Comparison of ENCODE assay signal across 18 mouse cellular contexts in genomic region chr11:107875861-107876494, GRCm38 (mm10). TPM values are rescaled to one million over a fixed set of nuclear protein-coding genes. Genes with fewer than 3 reads are reported as not detected.
A peak's percentile ranks its signal among the peaks of the same experiment; 100 is the strongest.
DNase-seq lines count a peak whose midpoint lies in the region; ATAC-seq and TF ChIP-seq lines count a peak whose summit lies in the region.
"Had no signal": no experiment of that assay in that cellular context is flagged by ENCODE, and none has a peak within 500 bp of the region (broad histone marks: within the 10 kb centered on the region; RNA-seq: fewer than 3 reads in every experiment).

No protein-coding gene starts in this region.

- H3ac ChIP-seq in myocyte (ENCODE audit: control insufficient read depth, insufficient read length) = no peak overlapping the region

- no peak overlapping the region for H3K9ac ChIP-seq in hindbrain, embryonic 16.5 days (ENCODE audit: low read depth, low read length)
- H3K9ac ChIP-seq: kidney, embryonic 15.5 days; limb, embryonic 15.5 days; lung, embryonic 14.5 days had no signal

- H3K36me3 ChIP-seq in hindbrain, embryonic 16.5 days (ENCODE audit: control insufficient read depth, insufficient read depth, low read length) = no peaks in the 10 kb centered on the region
- H3K36me3 ChIP-seq in hindbrain, embryonic 10.5 days = no peaks in the 10 kb centered on the region
- H3K36me3 ChIP-seq in myocyte (ENCODE audit: control insufficient read depth, insufficient read depth) = no peaks in the 10 kb centered on the region
- H3K36me3 ChIP-seq: kidney, embryonic 15.5 days; limb, embryonic 15.5 days had no signal

- no peaks in the 10 kb centered on the region for H3K9me3 ChIP-seq in hindbrain, embryonic 16.5 days (ENCODE audit: control insufficient read depth, low read length)
- no peaks in the 10 kb centered on the region for H3K9me3 ChIP-seq in hindbrain, embryonic 10.5 days
- H3K9me3 ChIP-seq: kidney, embryonic 15.5 days; limb, embryonic 15.5 days had no signal

- H3K4me2 ChIP-seq in hindbrain, embryonic 16.5 days (ENCODE audit: low read length) = no peak overlapping the region
- peak overlapping the region; percentile 49 for H3K4me2 ChIP-seq in myocyte (ENCODE audit: low read depth)
- H3K4me2 ChIP-seq: heart, embryonic 11.5 days; kidney, embryonic 15.5 days; limb, embryonic 15.5 days; lung, embryonic 14.5 days had no signal

- no peak overlapping the region for H3K27ac ChIP-seq in hindbrain, embryonic 16.5 days (ENCODE audit: low read depth, low read length)
- H3K27ac ChIP-seq in hindbrain, embryonic 10.5 days = no peak overlapping the region
- H3K27ac ChIP-seq: kidney, embryonic 15.5 days; left cerebral cortex, adult 2 months; limb, embryonic 15.5 days had no signal

- H3K4me3 ChIP-seq in hindbrain, embryonic 16.5 days (ENCODE audit: low read length) = no peak overlapping the region
- H3K4me3 ChIP-seq in hindbrain, embryonic 10.5 days = no peak overlapping the region
- H3K4me3 ChIP-seq in myocyte = no peak overlapping the region
- H3K4me3 ChIP-seq: erythroblast, embryonic 14.5 days; kidney, embryonic 15.5 days; left cerebral cortex, adult 2 months; limb, embryonic 15.5 days had no signal

- no peaks in the 10 kb centered on the region for H3K79me2 ChIP-seq in myocyte (ENCODE audit: control insufficient read depth, insufficient read depth)

- no peaks in the 10 kb centered on the region for H3K4me1 ChIP-seq in hindbrain, embryonic 16.5 days (ENCODE audit: control insufficient read depth, insufficient read depth, low read depth, low read length)
- H3K4me1 ChIP-seq in hindbrain, embryonic 10.5 days (replicated peaks) = no peaks in the 10 kb centered on the region
- H3K4me1 ChIP-seq: kidney, embryonic 15.5 days; limb, embryonic 15.5 days had no signal

- no peaks in the 10 kb centered on the region for H3K27me3 ChIP-seq in hindbrain, embryonic 16.5 days (replicated peaks; ENCODE audit: control insufficient read depth, insufficient read depth, low read length)
- H3K27me3 ChIP-seq in hindbrain, embryonic 10.5 days (ENCODE audit: insufficient read depth, poor library complexity, severe bottlenecking) = no peaks in the 10 kb centered on the region
- H3K27me3 ChIP-seq in myocyte (ENCODE audit: control insufficient read depth, insufficient read depth, insufficient read length) = no peaks in the 10 kb centered on the region
- H3K27me3 ChIP-seq: kidney, embryonic 15.5 days; limb, embryonic 15.5 days had no signal

- WGBS in hindbrain, embryonic 16.5 days = 59% methylated on average over 18 of the region's 18 CpGs
- WGBS in hindbrain, embryonic 10.5 days = 88% methylated on average over 18 of the region's 18 CpGs

- peak; percentile 42; the same call in 1 of the 2 replicates for ATAC-seq in hindbrain, embryonic 16.5 days
- peak; percentile 35 for ATAC-seq in granulocyte monocyte progenitor cell, adult 5-6 weeks (replicated peaks; ENCODE audit: poor library complexity, severe bottlenecking)

- DNase-seq in hindbrain, embryonic 10.5 days (ENCODE audit: low spot score) = no peak
- DNase-seq in retina, adult 2 months (ENCODE audit: low read depth, low spot score) = peak; percentile 36
- DNase-seq in retina, postnatal 1 day = no peak
- no peak for DNase-seq in spleen, adult 18-20 months
- no peak for DNase-seq in embryo, embryonic 10 days (ENCODE audit: low spot score)
- DNase-seq: adrenal gland, postnatal 10 days; lung, embryonic 14.5 days had no signal

- no peak for TF ChIP-seq POLR2A in myocyte (IDR thresholded peaks at IDR 0.05; ENCODE audit: insufficient read length, low read depth)

TF ChIP-seq in myocyte, 11 proteins besides CTCF, POLR2A, EP300 and RAD21:
- TF ChIP-seq SRF (IDR thresholded peaks at IDR 0.05; ENCODE audit: control insufficient read depth, insufficient read length, low read depth) (peak; percentile 65), MYOG (IDR thresholded peaks at IDR 0.05; ENCODE audit: control insufficient read depth in 1 of 3, insufficient read depth in 1 of 3, insufficient read length in 2 of 3, low read depth in 2 of 3) (no peak), MAX (IDR thresholded peaks at IDR 0.05; ENCODE audit: low read depth) (no peak), POLR2AphosphoS2 (IDR thresholded peaks at IDR 0.05; ENCODE audit: insufficient read length, low read depth) (no peak), USF1 (IDR thresholded peaks at IDR 0.05; ENCODE audit: low read depth) (peak; percentile 14), E2F4 (IDR thresholded peaks at IDR 0.05; ENCODE audit: insufficient read depth) (no peak)

RNA-seq across cellular contexts. Expression of gene Cacng5, which starts 38.9 kb away (rescaled TPM):
- polyA plus RNA-seq in hindbrain, embryonic 16.5 days (2015; fragmentation: Nextera tagmentation; extraction: Ambion mirVana) = 13.3 and 14.3 TPM in 2 replicates
- 0.66 and 1.2 TPM in 2 replicates for polyA plus RNA-seq in hindbrain, embryonic 10.5 days (2016; fragmentation: Nextera tagmentation; extraction: Ambion mirVana)
- total RNA-seq in granulocyte monocyte progenitor cell, adult 5-6 weeks (2014; fragmentation: Nextera tagmentation) = not detected in 2 replicates
- not detected in 2 replicates for total RNA-seq in granulocyte monocyte progenitor cell, adult 5-6 weeks (2017)
- polyA plus RNA-seq in myocyte (2012; fragmentation: generic; extraction: Trizol) = not detected
- total RNA-seq: gastrocnemius, adult 18-20 months; monocyte, adult 5-6 weeks had no signal
- polyA plus RNA-seq: erythroblast, embryonic 14.5 days; heart, embryonic 11.5 days; spleen, adult 2 months had no signal
